Mouse (Mus musculus): ENCODE results near the gene Ndufv2. TPM values are rescaled to one million over a fixed set of nuclear protein-coding genes. Genes with fewer than 3 reads are reported as not detected.

Gene Ndufv2
- polyA plus RNA-seq, 2 experiments: 115 to 315 TPM

DNA sequence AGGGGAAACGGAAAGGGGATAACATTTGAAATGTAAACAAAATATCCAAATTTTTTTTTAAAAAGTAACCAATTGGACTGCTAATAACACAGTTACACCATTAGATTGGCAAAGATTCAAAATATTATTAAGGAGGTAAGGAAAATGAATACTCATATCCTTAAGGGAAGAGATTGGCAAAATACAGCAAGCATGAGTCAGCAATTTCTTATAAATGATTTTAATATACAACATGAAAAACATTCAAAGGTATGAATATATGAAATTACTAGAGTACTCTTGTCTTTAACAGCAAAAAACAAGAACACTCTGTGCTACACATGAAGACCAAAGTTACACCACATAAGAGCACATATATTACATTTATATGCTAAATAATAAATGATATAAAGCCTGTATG, 16.3 kb downstream of the Ndufv2 start:
- no peak for TF ChIP-seq POLR2A (IDR thresholded peaks at IDR 0.05; ENCODE audit: borderline replicate concordance, extremely low read depth, insufficient read depth, insufficient read length)
- Histone ChIP-seq H3K4me3 (replicated peaks; ENCODE audit: low read length) (no peak overlapping the region), H3K4me1 (ENCODE audit: control insufficient read depth, insufficient read depth, low read length) (no peaks in the 10 kb centered on the region), H3K27me3 (ENCODE audit: control insufficient read depth, insufficient read depth, low read length) (no peaks in the 10 kb centered on the region), H3K4me2 (replicated peaks; ENCODE audit: low read depth, low read length, severe bottlenecking) (no peak overlapping the region), H3K9me3 (ENCODE audit: control insufficient read depth, low read length) (no peaks in the 10 kb centered on the region), H3K9ac (ENCODE audit: low read depth, low read length, severe bottlenecking) (no peak overlapping the region), H3K36me3 (ENCODE audit: control insufficient read depth, insufficient read depth, low read length) (peaks cover 47% of the 10 kb centered on the region), H3K27ac (replicated peaks; ENCODE audit: low read depth, low read length) (no peak overlapping the region)
- 95% methylated on average over 1 of the region's 1 CpGs for WGBS
- ATAC-seq (ENCODE audit: low FRiP score, low read depth) (no peak), DNase-seq (ENCODE audit: low spot score) (no peak)

DNA sequence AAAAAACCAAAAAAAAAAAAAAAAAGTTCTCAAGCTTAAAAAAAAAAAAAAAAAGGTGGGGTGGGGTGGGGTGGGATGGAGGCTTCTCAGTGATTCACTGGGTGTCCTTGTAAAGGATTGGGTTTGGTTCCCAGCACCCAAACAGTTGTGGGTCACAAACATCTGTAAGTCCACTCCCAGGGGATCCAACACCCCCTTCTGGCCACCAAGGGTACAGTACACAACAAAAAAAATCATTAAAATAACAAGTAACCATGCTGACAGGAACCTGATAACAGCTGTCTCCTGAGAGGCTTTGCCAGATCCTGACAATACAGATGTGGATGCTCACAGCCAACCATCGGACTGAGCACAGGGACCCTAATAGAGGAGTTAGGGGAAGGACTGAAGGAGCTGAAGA, 16.9 kb downstream of the Ndufv2 start:
- Histone ChIP-seq H3K4me3 (replicated peaks; ENCODE audit: low read length) (no peak overlapping the region), H3K4me2 (replicated peaks; ENCODE audit: low read depth, low read length, severe bottlenecking) (no peak overlapping the region), H3K9ac (ENCODE audit: low read depth, low read length, severe bottlenecking) (no peak overlapping the region), H3K27ac (replicated peaks; ENCODE audit: low read depth, low read length) (no peak overlapping the region), H3K9me3 (ENCODE audit: control insufficient read depth, low read length) (no peaks in the 10 kb centered on the region), H3K27me3 (ENCODE audit: control insufficient read depth, insufficient read depth, low read length) (no peaks in the 10 kb centered on the region), H3K4me1 (ENCODE audit: control insufficient read depth, insufficient read depth, low read length) (no peaks in the 10 kb centered on the region), H3K36me3 (ENCODE audit: control insufficient read depth, insufficient read depth, low read length) (peaks cover 49% of the 10 kb centered on the region)
- DNase-seq (ENCODE audit: low spot score) (no peak), ATAC-seq (ENCODE audit: low FRiP score, low read depth) (no peak)
- TF ChIP-seq POLR2A (IDR thresholded peaks at IDR 0.05; ENCODE audit: borderline replicate concordance, extremely low read depth, insufficient read depth, insufficient read length): no peak
- 91% methylated on average over 1 of the region's 1 CpGs for WGBS

DNA sequence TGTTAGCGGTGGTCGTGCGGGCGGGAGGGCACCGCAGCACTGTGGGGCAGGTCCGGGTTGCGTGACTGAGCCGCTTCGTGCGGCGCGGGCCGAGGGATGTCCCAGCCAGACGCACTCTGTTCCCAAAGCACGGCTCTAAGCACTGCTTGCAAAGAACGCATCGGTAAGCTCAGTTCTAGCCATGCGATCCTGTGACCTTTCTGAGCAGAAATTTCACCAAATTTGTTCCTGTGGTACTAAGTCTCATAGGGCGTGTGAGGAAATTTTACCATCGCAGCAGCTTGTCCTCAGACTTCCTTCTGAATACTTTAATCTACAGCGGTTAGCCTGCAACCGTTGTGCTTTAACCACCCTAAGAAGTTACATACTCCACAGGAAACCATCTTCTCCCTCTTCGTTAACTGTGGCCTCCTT, 23.9 kb downstream of the Ndufv2 start:
- Histone ChIP-seq H3K9me3 (ENCODE audit: control insufficient read depth, low read length) (no peaks in the 10 kb centered on the region), H3K4me1 (ENCODE audit: control insufficient read depth, insufficient read depth, low read length) (no peaks in the 10 kb centered on the region), H3K27me3 (ENCODE audit: control insufficient read depth, insufficient read depth, low read length) (no peaks in the 10 kb centered on the region), H3K27ac (replicated peaks; ENCODE audit: low read depth, low read length) (peak overlapping the region; percentile 77), H3K9ac (ENCODE audit: low read depth, low read length, severe bottlenecking) (peak overlapping the region; percentile 75), H3K4me3 (replicated peaks; ENCODE audit: low read length) (peak overlapping the region; percentile 94), H3K36me3 (ENCODE audit: control insufficient read depth, insufficient read depth, low read length) (peaks cover 17% of the 10 kb centered on the region), H3K4me2 (replicated peaks; ENCODE audit: low read depth, low read length, severe bottlenecking) (peak overlapping the region; percentile 66)
- DNase-seq (ENCODE audit: low spot score) (no peak), ATAC-seq (ENCODE audit: low FRiP score, low read depth) (peak; percentile 51)
- TF ChIP-seq POLR2A (IDR thresholded peaks at IDR 0.05; ENCODE audit: borderline replicate concordance, extremely low read depth, insufficient read depth, insufficient read length): no peak
- 1% methylated on average over 22 of the region's 23 CpGs for WGBS

DNA sequence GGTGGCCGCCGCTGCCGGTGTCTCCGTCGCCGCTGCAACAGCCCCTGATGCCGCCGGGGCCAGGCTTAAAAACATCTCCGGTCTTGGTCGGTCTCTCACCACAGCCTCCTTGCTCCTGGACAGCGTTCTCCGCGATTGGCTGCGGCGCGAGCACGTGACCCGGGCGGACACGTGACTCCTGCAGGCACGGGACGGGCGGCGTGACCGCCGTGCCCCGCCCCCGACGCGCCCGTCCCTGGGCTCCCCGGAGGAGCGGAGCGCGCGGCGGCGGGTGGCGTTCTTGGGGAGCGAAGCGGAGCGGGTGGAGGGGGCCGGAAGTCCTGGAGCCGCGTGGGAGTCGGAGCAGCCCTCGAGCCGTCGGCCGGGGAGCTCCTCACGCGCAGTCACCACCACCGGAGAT, 24.4 kb downstream of the Ndufv2 start, which contains the start of gene Ankrd12:
Gene Ankrd12, minus strand, starts transcription at position 156 of the 400 bp plus-strand sequence.
- Histone ChIP-seq H3K27me3 (ENCODE audit: control insufficient read depth, insufficient read depth, low read length) (no peaks in the 10 kb centered on the region), H3K9ac (ENCODE audit: low read depth, low read length, severe bottlenecking) (peak within 1 kb of the TSS; percentile 75), H3K4me2 (replicated peaks; ENCODE audit: low read depth, low read length, severe bottlenecking) (peak within 1 kb of the TSS; percentile 66), H3K36me3 (ENCODE audit: control insufficient read depth, insufficient read depth, low read length) (peaks cover 17% of the 10 kb centered on the region), H3K4me3 (replicated peaks; ENCODE audit: low read length) (peak within 1 kb of the TSS; percentile 94), H3K9me3 (ENCODE audit: control insufficient read depth, low read length) (no peaks in the 10 kb centered on the region), H3K4me1 (ENCODE audit: control insufficient read depth, insufficient read depth, low read length) (no peaks in the 10 kb centered on the region), H3K27ac (replicated peaks; ENCODE audit: low read depth, low read length) (peak within 1 kb of the TSS; percentile 83)
- TF ChIP-seq POLR2A (IDR thresholded peaks at IDR 0.05; ENCODE audit: borderline replicate concordance, extremely low read depth, insufficient read depth, insufficient read length): no peak
- ATAC-seq (ENCODE audit: low FRiP score, low read depth) (peak; percentile 97), DNase-seq (ENCODE audit: low spot score) (peak; percentile 89)
- under 1% methylated on average over 44 of the region's 53 CpGs for WGBS

DNA sequence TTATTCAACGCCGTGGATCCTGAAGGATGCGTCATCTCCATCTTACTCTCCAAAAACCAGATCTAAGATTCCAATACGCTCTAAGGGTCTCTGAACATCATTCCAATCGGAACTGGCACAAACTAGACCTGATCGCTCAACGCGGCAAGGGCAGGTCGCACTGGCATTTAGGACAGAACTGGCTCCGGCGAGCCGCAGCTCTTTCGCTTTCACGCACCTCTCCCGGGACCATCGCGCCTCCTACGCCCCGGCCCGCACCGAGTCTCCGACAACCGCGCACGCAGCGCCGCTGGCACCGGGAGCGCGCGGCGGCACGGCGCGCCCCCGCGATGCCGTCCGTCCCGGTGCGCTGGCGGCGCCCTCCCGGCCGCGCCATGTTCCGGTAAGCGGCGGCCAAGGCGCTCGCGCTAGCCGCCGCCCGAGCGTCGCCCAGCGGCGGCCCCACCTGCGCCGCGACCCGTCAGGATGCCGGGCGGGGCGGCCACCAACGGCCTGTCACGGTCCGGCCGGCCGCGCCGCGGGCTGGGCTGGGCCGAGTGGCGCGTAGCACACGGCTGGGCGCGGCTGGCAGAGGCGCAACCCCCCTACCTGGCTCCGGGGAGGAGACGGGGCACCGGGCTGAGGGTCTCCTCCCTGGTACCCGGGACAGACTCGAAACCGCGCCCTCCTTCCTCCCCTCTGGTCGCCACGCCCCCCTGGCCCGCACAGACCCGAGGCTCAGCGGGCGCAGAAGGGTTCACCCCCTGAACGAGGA, 25.0 kb downstream of the Ndufv2 start:
- Histone ChIP-seq H3K4me3 (replicated peaks; ENCODE audit: low read length) (peak overlapping the region; percentile 94), H3K36me3 (ENCODE audit: control insufficient read depth, insufficient read depth, low read length) (peaks cover 17% of the 10 kb centered on the region), H3K9me3 (ENCODE audit: control insufficient read depth, low read length) (no peaks in the 10 kb centered on the region), H3K9ac (ENCODE audit: low read depth, low read length, severe bottlenecking) (peak overlapping the region; percentile 75), H3K27ac (replicated peaks; ENCODE audit: low read depth, low read length) (peak overlapping the region; percentile 83), H3K4me1 (ENCODE audit: control insufficient read depth, insufficient read depth, low read length) (no peaks in the 10 kb centered on the region), H3K4me2 (replicated peaks; ENCODE audit: low read depth, low read length, severe bottlenecking) (peak overlapping the region; percentile 66), H3K27me3 (ENCODE audit: control insufficient read depth, insufficient read depth, low read length) (no peaks in the 10 kb centered on the region)
- no peak for TF ChIP-seq POLR2A (IDR thresholded peaks at IDR 0.05; ENCODE audit: borderline replicate concordance, extremely low read depth, insufficient read depth, insufficient read length)
- under 1% methylated on average over 58 of the region's 95 CpGs for WGBS
- DNase-seq (ENCODE audit: low spot score) (peak; percentile 49), ATAC-seq (ENCODE audit: low FRiP score, low read depth) (peak; percentile 84)
